Mouse (Mus musculus): ENCODE measurements around the gene Cmtr1.
"Not testable (repeated sequence)": the region's sequence is repeated elsewhere in the genome, so short reads cannot be mapped to it uniquely, and the experiment has no call there.

GRCm38 (mm10) chr17:29713734-29714133 is 53.3 kb downstream of the Cmtr1 start:
- TF ChIP-seq CTCF (IDR thresholded peaks at IDR 0.05; ENCODE audit: control insufficient read depth, insufficient read depth, low read length); POLR2A (IDR thresholded peaks at IDR 0.05; ENCODE audit: borderline replicate concordance, control insufficient read depth, low read depth, low read length): not testable (repeated sequence)
